Mouse (Mus musculus): ENCODE measurements around the gene Tbc1d1. TPM values are rescaled to one million over a fixed set of nuclear protein-coding genes. Genes with fewer than 3 reads are reported as not detected.

The Tbc1d1 gene
- polyA plus RNA-seq, 1 experiment, result 17.0 TPM

- H3K4me3 ChIP-seq (ENCODE audit: control insufficient read depth, insufficient read depth, low read length), result no peak overlapping the region
- H3K27ac ChIP-seq (ENCODE audit: control insufficient read depth, insufficient read depth, low read length), result no peak overlapping the region
- TF ChIP-seq CTCF (IDR thresholded peaks at IDR 0.05; ENCODE audit: borderline replicate concordance, control insufficient read depth, extremely low read depth, insufficient read depth, low read length, poor library complexity) (no peak), POLR2A (IDR thresholded peaks at IDR 0.05; ENCODE audit: control insufficient read depth, extremely low read depth, insufficient read depth, low read length, poor library complexity) (no peak)
- no peaks in the 10 kb centered on the region for H3K36me3 ChIP-seq (ENCODE audit: control insufficient read depth, insufficient read depth, low read length)
- H3K4me1 ChIP-seq (replicated peaks; ENCODE audit: control insufficient read depth, insufficient read depth, low read length), result peaks cover 26% of the 10 kb centered on the region
- no peaks in the 10 kb centered on the region for H3K27me3 ChIP-seq (ENCODE audit: control insufficient read depth, insufficient read depth, low read length)
- no peak for DNase-seq
- WGBS, result 95% methylated on average over 13 of the region's 13 CpGs
Measured at GRCm38 (mm10) chr5:64372292-64372961, 216.3 kb downstream of the Tbc1d1 start.

DNA sequence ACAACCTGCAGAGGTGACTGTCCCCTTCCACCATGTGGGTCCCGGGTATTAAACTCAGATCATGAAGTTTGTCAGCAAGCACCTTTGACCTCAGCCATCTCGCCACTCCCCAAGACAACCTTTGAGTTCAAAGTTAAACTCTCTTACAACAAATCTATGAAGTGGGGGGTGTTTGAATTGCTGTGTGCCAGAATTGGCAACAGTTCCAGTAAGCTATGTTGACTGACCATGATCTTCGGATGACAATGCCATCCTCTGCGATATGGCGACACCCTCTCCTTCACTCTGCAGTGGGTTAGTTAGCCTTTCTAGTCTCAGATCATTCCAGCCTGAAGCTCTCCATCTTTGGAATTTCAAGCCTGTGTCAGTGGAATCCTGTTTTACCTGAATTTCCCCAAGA lies 217.6 kb downstream of the Tbc1d1 start:
- no peak for DNase-seq
- H3K4me3 ChIP-seq (ENCODE audit: control insufficient read depth, insufficient read depth, low read length), result no peak overlapping the region
- H3K27me3 ChIP-seq (ENCODE audit: control insufficient read depth, insufficient read depth, low read length), result no peaks in the 10 kb centered on the region
- peaks cover 34% of the 10 kb centered on the region for H3K4me1 ChIP-seq (replicated peaks; ENCODE audit: control insufficient read depth, insufficient read depth, low read length)
- no peaks in the 10 kb centered on the region for H3K36me3 ChIP-seq (ENCODE audit: control insufficient read depth, insufficient read depth, low read length)
- 98% methylated on average over 5 of the region's 5 CpGs for WGBS
- H3K27ac ChIP-seq (ENCODE audit: control insufficient read depth, insufficient read depth, low read length), result no peak overlapping the region
- TF ChIP-seq CTCF (IDR thresholded peaks at IDR 0.05; ENCODE audit: borderline replicate concordance, control insufficient read depth, extremely low read depth, insufficient read depth, low read length, poor library complexity) (no peak), POLR2A (IDR thresholded peaks at IDR 0.05; ENCODE audit: control insufficient read depth, extremely low read depth, insufficient read depth, low read length, poor library complexity) (no peak)

GRCm38 (mm10) chr5:64375851-64376250 lies 219.7 kb downstream of the Tbc1d1 start:
- no peak for TF ChIP-seq CTCF (IDR thresholded peaks at IDR 0.05; ENCODE audit: borderline replicate concordance, control insufficient read depth, extremely low read depth, insufficient read depth, low read length, poor library complexity)

GRCm38 (mm10) chr5:64376466-64376865 lies 220.4 kb downstream of the Tbc1d1 start:
- no peak overlapping the region for H3K4me3 ChIP-seq (ENCODE audit: control insufficient read depth, insufficient read depth, low read length)
- 57% methylated on average over 7 of the region's 7 CpGs for WGBS
- H3K27me3 ChIP-seq (ENCODE audit: control insufficient read depth, insufficient read depth, low read length), result no peaks in the 10 kb centered on the region
- no peak for TF ChIP-seq POLR2A (IDR thresholded peaks at IDR 0.05; ENCODE audit: control insufficient read depth, extremely low read depth, insufficient read depth, low read length, poor library complexity)
- TF ChIP-seq CTCF (IDR thresholded peaks at IDR 0.05; ENCODE audit: borderline replicate concordance, control insufficient read depth, extremely low read depth, insufficient read depth, low read length, poor library complexity), result no peak
- H3K27ac ChIP-seq (ENCODE audit: control insufficient read depth, insufficient read depth, low read length), result no peak overlapping the region
- H3K36me3 ChIP-seq (ENCODE audit: control insufficient read depth, insufficient read depth, low read length), result no peaks in the 10 kb centered on the region
- H3K4me1 ChIP-seq (replicated peaks; ENCODE audit: control insufficient read depth, insufficient read depth, low read length), result peaks cover 57% of the 10 kb centered on the region
- no peak for DNase-seq

More at GRCm38 (mm10) chr5:64375851-64376250, 219.7 kb downstream of the Tbc1d1 start:
- WGBS, result 8% methylated on average over 3 of the region's 3 CpGs
- Histone ChIP-seq H3K36me3 (ENCODE audit: control insufficient read depth, insufficient read depth, low read length) (no peaks in the 10 kb centered on the region), H3K4me1 (replicated peaks; ENCODE audit: control insufficient read depth, insufficient read depth, low read length) (peaks cover 54% of the 10 kb centered on the region), H3K4me3 (ENCODE audit: control insufficient read depth, insufficient read depth, low read length) (peak overlapping the region; percentile 15), H3K27ac (ENCODE audit: control insufficient read depth, insufficient read depth, low read length) (0 out of 2 replicates have a peak overlapping the region, but pooled peaks have one; percentile 19), H3K27me3 (ENCODE audit: control insufficient read depth, insufficient read depth, low read length) (no peaks in the 10 kb centered on the region)
- DNase-seq, result peak; percentile 27

GRCm38 (mm10) chr5:64377705-64378104 lies 221.6 kb downstream of the Tbc1d1 start:
- TF ChIP-seq CTCF (IDR thresholded peaks at IDR 0.05; ENCODE audit: borderline replicate concordance, control insufficient read depth, extremely low read depth, insufficient read depth, low read length, poor library complexity), result no peak
- TF ChIP-seq POLR2A (IDR thresholded peaks at IDR 0.05; ENCODE audit: control insufficient read depth, extremely low read depth, insufficient read depth, low read length, poor library complexity), result no peak
- Histone ChIP-seq H3K4me3 (ENCODE audit: control insufficient read depth, insufficient read depth, low read length) (no peak overlapping the region), H3K27me3 (ENCODE audit: control insufficient read depth, insufficient read depth, low read length) (no peaks in the 10 kb centered on the region), H3K4me1 (replicated peaks; ENCODE audit: control insufficient read depth, insufficient read depth, low read length) (peaks cover 58% of the 10 kb centered on the region), H3K27ac (ENCODE audit: control insufficient read depth, insufficient read depth, low read length) (no peak overlapping the region), H3K36me3 (ENCODE audit: control insufficient read depth, insufficient read depth, low read length) (no peaks in the 10 kb centered on the region)
- WGBS, result 32% methylated on average over 8 of the region's 8 CpGs
- DNase-seq, result no peak

DNA sequence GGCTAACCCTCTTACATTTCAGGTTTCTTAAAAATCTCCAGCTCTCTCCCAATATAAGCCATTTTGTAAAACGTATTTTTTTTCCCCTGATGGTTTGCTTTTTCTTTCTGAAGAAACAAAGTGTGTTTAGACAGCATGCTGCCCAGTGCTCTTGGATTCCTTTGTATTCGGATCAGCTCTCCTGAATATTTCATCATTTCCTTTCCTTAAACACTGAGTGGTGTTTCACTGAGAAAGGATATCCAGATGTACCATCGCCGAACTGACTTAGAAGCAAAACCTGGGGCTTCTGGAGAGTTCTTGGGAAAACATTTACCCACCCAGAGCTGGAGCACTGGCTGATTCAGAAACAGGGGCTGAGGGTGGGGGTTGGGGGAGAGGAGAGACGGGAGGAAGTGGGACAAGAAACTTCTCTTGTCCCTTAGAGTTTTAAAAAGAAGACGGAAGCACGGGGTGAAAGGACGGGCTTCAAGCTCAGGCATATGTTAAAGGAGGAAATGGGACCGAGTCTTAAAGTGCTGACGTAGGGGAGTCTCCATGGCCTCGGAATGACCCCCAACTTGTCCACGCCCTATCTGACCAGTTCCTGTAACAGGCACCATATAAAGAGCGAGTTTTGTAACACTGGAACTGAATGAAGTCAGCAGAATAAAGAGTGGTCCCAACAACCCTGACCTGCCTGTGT lies 222.6 kb downstream of the Tbc1d1 start:
- TF ChIP-seq POLR2A (IDR thresholded peaks at IDR 0.05; ENCODE audit: control insufficient read depth, extremely low read depth, insufficient read depth, low read length, poor library complexity) (no peak), CTCF (IDR thresholded peaks at IDR 0.05; ENCODE audit: borderline replicate concordance, control insufficient read depth, extremely low read depth, insufficient read depth, low read length, poor library complexity) (no peak)
- no peaks in the 10 kb centered on the region for H3K27me3 ChIP-seq (ENCODE audit: control insufficient read depth, insufficient read depth, low read length)
- DNase-seq, result no peak
- no peak overlapping the region for H3K27ac ChIP-seq (ENCODE audit: control insufficient read depth, insufficient read depth, low read length)
- H3K4me1 ChIP-seq (replicated peaks; ENCODE audit: control insufficient read depth, insufficient read depth, low read length), result peaks cover 58% of the 10 kb centered on the region
- no peaks in the 10 kb centered on the region for H3K36me3 ChIP-seq (ENCODE audit: control insufficient read depth, insufficient read depth, low read length)
- no peak overlapping the region for H3K4me3 ChIP-seq (ENCODE audit: control insufficient read depth, insufficient read depth, low read length)
- 32% methylated on average over 13 of the region's 13 CpGs for WGBS
